Mouse (Mus musculus) gastrocnemius, adult 18-20 months (tissue): Measurements from ENCODE around the gene Smg6. TPM values are rescaled to one million over a fixed set of nuclear protein-coding genes. Genes with fewer than 3 reads are reported as not detected.

Experiments
- DNase-seq: peaks from one replicate; pipeline ENCODE4 v3.0.0; 2021; ENCODE audit warnings: low spot score
- long read RNA-seq, 2 experiments: library from polyadenylated mRNA; stranded (forward); transcript quantifications; one replicate each; pipeline ENCODE4 v2.0.0; 2021
- total RNA-seq, 2 experiments: library from RNA; stranded (reverse); gene quantifications; 2 replicates each; pipeline ENCODE4 v1.2.3; 2021

The Smg6 gene
- 10 to 100 TPM; 11.8 to 12.3 TPM for total RNA-seq
- long read RNA-seq, experiment 1, full-length matches to known transcripts, result 6 of 14 reads
- long read RNA-seq, experiment 1, partial matches to known transcripts, result 6 of 14 reads
- long read RNA-seq, experiment 1, other reads (novel, unspliced or antisense), result 2 of 14 reads
- long read RNA-seq, experiment 2, full-length matches to known transcripts, result 2 of 6 reads
- long read RNA-seq, experiment 2, partial matches to known transcripts, result 2 of 6 reads
- long read RNA-seq, experiment 2, other reads (novel, unspliced or antisense), result 2 of 6 reads

DNA sequence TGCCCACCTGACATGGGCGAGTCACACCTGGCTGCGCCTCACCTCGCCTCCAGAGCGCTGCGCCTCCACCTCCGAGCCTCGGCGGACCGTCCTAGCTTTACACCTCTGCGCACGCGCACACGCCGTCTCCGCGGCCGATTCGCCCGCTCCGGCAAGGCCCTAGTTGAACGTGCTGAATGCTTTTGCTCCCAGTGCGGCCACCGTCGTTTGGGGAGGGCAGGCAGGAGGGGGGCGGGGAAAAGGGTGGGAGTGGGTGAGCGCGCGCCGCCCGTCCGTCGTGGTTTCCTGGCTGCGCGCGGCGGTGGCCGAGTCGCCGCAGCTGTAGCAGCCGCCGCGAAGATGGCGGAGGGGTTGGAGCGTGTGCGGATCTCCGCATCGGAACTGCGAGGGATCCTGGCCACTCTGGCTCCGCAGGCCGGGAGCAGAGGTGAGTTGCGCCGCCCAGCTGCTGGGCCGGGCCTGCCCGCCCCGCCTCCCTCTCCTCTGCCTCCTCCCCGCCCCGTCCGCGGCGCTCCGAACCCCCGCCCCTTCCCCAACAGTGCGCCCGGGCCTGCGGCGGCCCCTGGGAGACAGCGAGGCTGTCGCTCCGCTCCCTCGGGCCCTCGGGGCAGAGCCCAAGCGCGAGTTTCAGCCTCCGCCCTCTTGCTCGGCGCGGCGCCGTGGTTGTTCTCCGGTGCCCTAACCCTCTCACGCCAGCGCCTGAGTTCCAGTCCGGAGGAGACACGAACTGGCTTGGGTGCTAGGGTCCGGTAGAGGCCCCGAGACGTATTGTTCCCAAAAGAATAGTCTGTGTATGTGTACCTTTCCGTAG is at the start of gene Smg6, which contains the start of gene Srr:
TSS of gene Smg6 (plus strand) at position 247 of the 811 bp plus-strand sequence.
TSS of gene Srr (minus strand) at position 372 of the 811 bp plus-strand sequence.
- DNase-seq, result peak; percentile 92

DNA sequence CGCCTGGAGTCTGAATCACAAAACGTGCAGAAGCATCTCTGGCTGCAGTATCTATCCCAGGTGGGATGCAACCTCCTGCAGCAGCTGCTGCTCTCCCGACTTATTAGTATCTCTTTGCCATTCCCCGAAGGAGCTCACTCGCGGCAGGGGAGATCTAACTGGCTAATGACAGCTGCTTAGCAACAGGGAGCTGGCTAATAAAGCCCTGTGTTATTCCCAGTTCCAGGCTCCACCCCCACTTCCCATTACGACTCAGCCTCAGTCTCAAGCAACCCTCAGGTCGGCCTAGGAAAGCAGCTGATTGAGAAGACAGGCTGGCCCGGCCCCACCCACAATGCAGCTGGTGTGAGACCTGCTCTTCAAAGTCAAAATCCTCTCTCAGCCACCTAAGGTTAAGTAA is 48.8 kb upstream of the Smg6 start:
- peak; percentile 33 for DNase-seq

DNA sequence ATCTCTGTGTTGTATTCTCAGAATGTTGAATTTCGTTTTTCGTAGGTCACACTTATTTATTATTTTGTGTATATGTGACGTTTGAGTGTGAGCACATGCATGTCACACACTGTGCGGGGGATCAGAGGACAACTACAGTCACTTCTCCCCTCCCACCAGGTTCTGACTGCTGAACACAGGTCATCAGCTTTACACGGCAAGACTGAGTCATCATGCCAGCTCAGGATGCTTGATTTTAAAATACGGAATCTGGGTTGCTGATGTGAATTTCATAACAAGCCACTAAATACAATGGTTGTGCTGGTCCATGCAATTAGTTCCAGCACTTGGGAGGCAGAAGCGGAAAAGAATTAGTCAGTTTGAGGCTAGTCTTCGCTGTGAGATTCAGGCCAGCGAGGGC is 44.6 kb upstream of the Smg6 start:
- DNase-seq, result no peak

DNA sequence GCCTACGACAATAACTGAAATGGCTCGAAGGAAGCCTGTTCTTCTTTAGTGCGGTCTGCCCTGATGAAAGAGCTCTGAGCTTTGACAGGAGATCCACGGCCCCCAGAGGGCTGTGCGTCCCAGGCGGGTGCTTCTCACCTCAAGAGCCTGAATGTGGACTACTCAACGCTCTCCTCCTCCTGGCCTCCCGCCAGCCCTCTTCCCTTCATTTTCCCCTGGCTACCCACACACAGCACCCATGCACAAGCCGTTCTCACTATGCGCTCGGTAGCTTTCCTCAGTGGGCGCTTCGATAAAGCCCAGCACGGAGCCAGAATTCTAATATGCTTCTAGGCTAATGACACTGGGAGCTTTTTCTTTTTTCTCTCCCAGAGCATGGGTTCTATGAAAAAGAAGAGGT is 43.6 kb upstream of the Smg6 start:
- no peak for DNase-seq

DNA sequence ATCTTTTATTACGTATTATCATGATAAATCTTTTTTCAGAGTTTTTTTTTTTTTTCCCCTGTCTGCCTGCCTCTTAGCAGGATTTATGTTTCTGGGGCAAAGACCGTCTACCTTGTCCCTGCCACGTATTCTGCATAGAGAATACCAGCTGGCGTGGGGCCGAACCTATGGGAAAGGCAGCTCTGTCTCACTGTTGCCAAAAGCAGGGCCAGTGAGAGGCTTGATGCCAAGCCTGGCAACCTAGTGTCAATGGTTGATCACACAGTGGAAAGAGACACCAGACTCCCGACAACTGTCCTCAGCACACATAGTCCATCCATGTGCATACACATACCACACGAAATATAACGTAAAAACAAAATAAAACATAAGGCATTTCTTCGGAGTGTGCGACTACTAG is 42.5 kb upstream of the Smg6 start:
- peak; percentile 46 for DNase-seq

DNA sequence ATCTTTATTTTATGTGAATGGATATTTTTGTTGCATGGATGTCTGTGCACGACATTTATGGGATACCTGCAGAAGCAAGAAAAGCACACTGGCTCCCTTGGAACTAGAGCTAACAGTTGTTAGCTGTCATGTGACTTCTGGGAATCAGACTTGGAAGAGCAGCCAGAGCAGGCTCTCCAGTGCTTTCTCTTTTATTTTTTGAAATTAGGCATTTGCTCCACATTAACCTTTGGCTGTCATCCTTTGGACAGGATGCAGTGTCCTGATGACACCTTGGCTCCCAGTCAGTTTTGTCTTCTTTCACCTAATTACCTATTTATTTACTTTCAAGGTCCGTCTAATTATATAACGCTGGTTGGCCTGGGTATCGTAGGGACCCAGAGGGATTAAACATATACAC is 31.0 kb upstream of the Smg6 start:
- DNase-seq, result peak; percentile 18

DNA sequence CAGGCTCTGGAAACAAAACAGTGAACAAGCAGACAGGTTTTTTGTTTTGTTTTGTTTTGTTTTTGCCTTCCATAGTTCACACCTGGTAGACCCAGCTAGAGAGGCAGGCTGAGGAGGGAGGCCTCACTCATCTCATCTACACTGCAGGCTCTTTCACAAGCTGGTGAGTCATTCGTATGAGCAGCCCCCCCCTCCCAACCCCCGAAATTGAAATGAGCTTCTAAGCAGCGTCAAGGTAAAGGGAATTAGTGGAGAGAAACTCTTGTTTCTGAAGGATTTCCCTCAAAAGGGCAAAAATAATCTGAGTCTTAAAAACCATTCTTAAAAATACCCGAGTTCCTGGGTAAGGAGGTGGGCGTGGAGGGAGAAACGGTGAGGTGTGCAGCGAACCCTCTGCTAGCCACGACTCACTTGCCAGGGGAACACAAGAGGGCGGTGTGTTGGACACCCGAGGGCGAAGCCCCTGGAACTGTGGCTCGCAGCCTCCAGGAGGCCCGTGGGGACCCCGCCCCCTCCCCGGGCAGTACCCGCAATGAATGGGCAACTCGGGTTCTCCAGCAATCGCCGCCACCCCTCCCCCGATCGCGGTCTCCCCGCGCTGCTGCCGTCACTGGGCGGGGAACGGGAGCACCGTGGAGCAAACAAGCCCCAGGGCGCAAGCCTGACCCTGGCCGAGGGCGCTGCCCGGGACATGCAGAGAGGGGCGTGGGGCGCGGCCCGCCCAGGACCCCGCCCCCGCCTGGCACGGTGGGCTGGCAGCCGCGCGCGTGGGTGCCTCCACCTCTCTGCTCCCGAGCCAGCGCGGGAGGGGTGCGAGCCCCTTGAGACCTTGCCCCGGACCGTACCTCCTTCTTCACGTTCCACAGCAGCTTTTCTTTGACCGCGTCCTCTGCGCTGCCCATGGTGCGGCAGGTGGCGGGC is 29.4 kb upstream of the Smg6 start:
- peak; percentile 57 for DNase-seq

DNA sequence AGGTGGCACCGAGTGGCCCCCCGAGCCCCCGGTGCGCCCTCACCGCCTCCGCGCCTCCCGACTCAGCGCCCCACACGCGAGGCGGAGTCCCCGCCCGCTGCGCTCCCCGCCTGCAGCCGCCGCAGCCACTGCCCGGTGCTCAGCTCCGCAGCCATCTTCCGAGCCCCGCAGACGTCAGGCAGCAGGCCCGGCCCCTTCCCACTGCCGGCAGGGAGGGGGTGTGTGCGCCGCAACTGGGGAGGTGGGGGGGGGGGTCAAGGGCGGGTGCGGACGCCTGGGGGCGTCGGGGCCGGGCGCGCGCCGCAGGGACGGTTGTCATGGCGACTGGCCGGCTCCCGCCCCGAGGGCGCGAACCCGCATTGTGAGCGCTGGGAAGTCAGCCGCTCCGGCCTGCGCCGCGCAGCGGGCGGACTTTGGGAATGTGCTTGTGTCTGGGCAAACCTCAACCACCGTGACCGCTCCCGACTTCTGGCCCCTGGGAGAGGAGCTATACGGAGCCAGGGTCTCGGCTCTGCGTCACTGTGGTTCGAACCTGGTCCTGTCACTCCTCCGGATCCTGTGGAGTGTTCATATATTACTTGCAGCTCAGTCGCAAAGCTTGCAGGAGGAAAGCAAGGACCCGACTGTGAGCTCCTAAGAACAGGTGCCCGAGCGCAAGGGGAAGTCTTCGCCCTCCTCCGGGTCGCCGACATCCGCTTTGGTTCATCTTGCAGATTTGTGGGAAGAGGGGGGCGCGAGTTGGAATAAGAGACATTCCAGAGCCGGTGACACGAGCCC is 28.5 kb upstream of the Smg6 start, which contains the start of gene Sgsm2:
TSS of gene Sgsm2 (minus strand) at position 160 of the 777 bp plus-strand sequence.
- DNase-seq, result peak; percentile 48

DNA sequence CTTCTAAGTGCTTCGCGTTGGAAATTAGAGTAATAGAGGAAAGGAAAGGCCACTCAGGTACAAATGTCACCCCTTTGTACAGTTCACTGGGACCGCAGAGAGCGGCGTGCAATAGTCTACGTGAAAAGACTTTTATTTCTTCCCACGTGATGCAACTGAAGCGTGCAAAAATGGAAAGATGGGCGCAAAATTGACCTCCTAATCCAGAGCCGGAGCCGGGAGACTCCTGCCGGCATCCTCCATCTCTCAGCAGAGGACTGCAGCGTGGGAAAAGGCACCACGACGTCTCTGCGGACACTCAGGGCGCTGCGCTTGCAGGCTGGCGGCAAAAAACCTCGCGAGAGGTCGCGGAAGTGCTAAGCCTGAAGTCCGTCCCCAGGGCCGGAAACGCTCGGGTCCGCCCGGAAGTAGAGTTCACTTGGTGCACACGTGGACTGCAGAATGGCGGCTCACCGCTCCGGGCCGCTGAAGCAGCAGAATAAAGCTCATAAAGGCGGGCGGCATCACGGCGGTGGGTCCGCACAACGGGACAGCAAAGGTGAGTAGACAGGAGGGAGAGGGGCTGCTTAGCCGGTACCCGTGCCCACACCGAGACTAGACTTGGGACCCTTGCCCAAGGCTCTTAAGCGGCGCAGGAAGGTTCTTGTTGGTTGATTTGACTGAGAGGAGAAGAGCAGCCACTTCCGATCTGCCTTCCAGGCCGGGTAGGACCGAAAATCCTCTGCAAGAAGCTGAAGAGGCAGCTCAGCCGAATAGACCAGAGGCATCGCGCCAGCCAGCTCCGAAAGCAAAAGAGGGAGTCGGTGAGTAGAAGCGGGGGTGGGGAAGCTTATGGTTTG is 27.7 kb upstream of the Smg6 start, which contains the start of gene Tsr1:
TSS of gene Tsr1 (plus strand) at position 394 of the 839 bp plus-strand sequence.
- peak; percentile 90 for DNase-seq

DNA sequence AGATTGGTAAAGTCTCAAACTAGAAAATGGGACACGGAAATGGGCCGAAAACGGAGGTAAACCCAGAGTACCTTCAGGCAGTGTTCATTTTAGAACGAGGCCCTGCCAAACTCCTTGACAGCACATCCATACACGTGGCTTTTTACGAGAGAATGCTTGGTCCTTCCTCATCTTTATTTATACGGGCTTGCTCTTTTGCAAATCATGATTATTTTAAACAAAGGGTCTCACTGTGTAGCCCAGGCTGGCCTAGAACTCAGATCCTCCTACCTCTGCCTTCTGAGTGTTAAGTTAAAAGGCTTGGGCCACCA is 27.2 kb upstream of the Smg6 start:
- DNase-seq, result no peak

DNA sequence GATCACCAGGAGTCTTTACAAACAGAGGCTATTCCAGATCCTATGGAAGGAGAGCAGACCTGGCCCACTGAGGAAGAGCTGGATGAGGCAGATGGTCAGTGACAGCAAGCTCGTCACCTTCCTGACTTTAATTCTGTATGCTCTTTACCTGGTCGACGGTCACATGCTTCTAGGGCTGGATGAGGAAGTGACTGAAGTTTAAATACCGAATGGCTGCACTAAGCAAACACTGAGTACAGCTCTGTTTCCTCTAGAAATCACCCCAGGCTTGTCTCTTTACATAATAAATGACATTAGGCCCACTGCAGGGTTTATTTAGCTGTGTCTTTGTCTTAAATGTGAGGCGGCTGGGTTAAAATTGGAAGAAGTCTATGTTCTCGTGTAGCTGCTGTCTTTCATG is 24.1 kb upstream of the Smg6 start:
- DNase-seq, result no peak

DNA sequence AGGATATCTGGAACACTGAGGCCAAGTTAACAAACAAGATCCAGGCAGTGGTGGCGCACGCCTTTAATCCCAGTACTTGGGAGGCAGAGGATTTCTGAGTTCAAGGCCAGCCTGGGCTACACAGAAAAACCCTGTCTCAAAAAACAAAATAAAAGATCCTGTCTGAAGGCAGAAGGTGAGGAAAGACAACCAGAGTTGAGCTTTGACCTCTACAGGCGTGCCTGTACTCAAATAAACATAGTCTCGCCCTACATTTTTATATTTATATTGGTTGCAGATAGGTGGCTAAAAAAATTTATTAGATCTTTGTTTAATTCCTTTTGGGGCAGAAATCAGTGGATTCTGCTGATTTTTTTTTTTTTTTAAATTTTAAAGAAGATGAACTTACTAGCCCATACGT is 23.2 kb upstream of the Smg6 start:
- no peak for DNase-seq

DNA sequence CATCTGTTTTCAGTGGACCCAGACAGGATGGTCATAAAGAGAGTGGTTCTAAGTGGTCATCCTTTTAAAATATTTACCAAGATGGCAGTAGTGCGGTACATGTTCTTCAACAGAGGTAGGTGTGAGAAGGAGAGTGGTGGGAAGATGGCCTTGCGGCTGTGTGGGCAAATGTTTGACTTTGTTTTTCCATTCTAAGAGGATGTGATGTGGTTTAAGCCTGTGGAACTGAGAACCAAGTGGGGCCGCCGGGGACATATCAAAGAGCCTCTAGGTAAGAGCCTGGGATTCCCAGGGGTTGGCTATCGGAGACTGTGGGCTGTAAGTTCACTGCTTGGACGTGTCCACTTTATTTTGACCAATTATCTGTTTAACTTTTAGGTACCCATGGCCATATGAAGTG is 17.8 kb upstream of the Smg6 start:
- no peak for DNase-seq

DNA sequence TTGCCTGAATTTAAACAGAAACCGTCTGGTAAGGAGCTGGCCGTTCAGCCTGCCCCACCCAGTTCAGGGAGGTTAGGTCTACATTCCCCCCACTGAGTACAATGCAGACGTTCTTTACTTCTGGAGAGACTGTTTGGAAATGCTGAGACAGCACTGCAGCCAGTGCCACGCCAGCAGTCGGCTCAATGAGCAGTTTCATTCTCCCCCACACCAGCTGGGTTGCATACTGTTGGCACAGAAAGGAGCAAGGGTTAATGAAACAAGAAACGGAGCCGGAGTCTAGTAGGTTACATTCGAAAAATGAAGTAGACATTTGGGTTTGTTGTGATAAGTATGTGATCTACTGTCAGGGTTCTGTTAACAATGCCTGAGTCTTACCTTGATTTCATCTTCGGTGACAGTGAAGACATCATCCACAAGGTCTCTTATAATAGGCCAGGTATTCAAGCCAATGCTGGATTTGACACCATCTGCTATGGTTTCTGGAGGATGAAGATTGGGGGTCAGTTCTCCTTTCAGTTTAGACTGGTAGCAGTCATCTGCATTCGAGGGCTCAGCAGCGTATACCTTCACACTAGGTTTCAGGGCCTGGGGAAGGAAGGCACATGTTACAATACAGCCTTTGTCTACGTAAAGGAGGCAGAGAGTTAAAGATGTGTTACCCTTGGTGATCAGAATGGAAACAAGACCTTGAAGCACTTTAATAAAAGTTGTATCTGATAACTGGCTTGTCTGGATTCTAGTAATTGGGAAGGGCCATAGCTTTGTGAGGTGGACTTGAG is 16.8 kb upstream of the Smg6 start:
- no peak for DNase-seq

DNA sequence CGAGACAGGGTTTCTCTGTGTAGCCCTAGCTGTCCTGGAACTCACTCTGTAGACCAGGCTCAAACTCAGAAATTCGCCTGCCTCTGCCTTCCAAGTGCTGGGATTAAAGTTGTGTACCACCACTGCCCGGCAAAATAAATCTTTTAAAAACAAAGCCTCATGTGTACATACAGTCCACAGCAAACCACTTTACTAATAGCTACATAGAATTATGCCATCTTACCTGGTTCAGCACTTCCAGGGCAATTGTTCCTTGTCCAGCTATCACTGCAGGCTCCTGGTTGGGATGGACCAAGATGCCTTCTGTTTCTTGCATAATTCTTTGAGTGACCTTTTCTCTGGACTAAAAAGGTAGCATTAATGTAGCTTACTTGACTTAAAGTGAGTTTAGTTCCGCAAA is 15.6 kb upstream of the Smg6 start:
- no peak for DNase-seq

DNA sequence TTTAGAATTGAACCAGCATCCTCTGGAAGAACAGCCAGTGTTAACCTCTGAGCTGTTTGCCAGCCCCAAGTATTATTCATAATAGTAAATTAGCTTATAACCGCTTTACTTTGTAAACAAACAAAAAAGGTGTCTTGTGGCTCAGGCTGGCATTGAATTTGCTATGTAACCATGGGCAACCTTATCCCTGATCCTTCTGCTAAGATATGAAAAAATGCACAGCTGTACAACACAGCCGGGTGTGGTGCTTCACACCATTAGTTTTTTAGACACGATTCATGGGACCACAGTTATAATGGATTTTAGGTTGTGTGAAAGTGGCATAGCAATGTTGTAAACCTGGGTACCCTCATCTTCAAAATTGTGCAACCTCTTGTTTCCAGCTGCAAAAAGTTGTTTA is 13.1 kb upstream of the Smg6 start:
- DNase-seq, result no peak

DNA sequence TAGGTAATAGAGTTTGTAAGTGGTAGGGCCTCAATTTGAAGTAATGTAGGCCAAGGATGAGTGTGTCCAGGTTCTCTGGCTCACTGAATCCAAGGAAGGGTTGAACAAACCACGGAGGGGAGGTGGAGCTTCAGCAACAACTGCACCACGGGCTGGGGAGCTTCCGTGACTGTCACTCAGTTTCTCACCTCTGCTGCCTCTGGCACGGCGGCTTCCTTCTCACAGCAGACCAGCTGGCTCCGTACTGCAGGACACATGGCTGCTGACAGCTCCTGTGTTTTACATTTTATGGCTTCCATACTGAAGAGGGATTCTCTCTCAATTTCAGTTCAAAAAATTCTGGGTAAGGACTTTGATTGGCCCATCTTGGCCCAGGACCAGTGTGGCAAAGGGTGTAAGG is 6.4 kb upstream of the Smg6 start:
- DNase-seq, result no peak

DNA sequence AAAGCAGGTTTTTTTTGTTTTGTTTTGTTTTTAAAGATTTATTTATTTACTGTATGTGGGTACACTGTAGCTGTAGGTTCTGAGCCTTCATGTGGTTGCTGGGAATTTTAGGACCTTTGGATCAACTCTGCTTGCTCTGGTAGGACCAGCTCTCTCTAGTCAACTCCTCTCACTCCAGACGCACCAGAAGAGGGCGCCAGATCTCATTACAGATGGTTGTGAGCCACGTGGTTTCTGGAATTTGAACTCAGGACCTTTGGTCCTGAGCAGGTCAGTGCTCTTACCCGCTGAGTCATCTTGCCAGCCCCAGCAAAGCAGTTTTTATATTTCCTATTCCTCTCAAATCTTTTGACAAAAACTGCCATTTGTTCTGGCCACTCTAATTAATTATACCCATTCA is 1.5 kb upstream of the Smg6 start:
- no peak for DNase-seq

DNA sequence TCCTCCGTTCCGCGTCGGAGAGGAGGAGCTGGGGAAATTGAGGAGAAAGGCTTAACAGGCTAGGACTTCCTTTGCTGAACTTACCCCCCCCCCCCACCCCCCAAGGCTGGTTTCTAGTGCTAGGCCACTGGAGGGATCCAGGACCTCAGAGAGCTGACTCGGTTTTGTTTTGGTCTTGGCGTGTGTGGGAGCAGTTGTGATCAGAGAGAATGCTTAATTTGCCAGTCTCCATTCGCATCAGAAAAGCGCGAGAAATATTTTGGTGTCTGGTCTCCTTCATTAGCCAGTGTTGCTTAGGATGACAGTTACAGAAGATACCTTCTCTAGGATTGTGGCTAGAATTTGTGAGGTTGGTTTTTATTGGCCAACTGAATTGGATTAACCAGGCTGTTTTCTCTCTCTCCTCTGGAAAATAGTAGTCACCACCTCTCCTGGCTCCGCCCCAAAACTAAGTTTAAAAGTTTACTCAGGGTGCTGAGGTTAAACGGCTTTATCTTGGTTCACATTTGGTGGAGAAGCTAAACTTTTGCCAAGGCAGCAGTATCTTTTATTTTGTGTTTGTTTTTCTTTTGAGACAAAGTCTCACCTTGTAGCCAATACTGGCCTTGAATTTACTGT is 874 bp downstream of the Smg6 start:
- no peak for DNase-seq
